Mouse (Mus musculus) kidney, postnatal 10 days (tissue): ENCODE data around the gene Ptges2.

Experiments
- DNase-seq: peaks from one replicate; pipeline ENCODE4 v3.0.0; 2021; ENCODE audit warnings: mixed read lengths

Gene Ptges2

DNA sequence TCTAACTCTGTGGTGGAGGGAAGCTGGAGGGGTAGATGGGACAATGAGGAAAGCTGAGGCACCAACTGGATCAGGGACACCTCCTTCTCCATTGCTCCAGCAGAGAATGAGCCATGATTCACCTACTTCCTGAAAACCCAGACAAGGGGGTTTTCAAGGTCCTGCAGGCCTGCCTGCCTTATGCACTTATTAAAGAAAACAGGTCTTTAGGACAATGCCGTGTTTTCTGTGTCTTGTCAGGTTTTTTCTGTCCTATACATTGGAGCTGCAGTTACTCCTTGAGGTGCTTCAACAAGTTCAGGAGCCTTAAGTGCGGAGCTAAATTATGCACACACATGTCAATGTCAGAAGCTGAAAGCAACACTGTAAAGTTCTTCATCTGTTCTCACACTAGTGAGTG is 45.9 kb downstream of the Ptges2 start:
- DNase-seq: no peak

DNA sequence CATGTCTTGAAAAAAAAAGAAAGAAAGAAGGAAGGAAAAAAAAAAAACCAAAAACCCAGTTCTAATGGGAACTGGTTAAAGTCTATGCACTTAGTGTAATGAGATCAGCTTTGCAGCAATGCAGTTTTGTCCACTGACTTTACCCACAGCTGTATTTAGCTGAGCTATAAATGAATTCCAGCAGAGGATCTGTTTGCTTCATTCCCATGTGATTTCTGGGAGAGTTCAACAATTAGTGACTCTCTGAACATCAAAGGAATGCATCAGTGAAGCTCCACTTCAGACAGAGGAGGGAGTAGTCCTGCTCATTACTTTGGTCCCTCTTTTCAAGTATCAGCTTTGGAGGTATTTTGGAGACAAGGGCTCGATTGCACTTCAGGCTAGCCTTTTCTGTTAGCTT is 49.8 kb downstream of the Ptges2 start:
- no peak for DNase-seq

DNA sequence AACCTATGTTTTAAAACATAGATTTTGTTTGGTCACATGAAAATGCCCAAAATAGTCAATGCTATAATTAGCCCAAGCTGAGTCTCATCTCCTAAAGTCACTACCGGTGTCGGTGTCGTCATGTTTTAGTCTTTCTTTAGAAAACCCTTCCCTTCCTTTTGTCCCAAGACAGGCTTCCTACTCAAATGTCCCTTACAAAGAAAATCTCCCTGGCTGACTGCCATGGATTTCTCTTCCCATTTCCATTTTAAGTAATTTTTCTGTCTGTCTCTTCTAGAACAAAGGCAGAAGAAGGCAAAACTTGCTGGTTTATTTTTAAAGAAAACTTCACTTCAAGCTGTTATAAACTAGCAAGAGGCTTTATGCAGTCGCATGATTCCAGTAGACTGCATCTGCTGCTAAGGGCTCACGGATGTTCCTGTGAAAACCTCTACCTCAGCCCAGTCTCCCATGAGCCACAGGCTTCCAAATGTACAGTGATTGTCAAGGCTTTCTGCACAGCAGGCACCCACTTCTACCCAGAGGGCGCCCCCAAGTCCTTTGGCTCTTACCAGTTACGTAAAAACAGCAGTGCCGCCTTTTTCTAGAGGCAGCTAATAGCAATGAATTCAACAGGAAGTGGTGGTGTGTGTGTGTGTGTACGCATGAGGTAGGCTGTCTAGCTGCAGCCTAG is 51.7 kb downstream of the Ptges2 start:
- peak; percentile 63 for DNase-seq

DNA sequence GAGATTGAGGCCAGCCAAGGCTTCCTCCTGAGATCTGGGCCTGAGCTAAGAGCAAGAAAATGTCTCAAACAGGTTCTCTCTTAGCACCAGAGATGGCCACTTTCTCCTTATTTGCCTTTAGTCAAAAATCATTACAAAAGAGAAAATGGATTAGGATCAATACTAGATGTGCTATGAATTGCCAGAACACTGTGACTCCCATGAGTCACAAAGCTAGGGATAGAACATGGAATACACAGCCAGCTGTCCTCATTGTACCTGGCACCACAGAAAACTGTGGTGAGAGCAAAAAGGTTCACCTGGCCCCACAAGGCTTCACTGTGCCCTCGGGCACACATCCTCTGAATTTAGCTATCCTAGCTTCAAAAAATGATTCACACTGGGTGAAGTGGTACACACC is 52.8 kb downstream of the Ptges2 start:
- DNase-seq: no peak

DNA sequence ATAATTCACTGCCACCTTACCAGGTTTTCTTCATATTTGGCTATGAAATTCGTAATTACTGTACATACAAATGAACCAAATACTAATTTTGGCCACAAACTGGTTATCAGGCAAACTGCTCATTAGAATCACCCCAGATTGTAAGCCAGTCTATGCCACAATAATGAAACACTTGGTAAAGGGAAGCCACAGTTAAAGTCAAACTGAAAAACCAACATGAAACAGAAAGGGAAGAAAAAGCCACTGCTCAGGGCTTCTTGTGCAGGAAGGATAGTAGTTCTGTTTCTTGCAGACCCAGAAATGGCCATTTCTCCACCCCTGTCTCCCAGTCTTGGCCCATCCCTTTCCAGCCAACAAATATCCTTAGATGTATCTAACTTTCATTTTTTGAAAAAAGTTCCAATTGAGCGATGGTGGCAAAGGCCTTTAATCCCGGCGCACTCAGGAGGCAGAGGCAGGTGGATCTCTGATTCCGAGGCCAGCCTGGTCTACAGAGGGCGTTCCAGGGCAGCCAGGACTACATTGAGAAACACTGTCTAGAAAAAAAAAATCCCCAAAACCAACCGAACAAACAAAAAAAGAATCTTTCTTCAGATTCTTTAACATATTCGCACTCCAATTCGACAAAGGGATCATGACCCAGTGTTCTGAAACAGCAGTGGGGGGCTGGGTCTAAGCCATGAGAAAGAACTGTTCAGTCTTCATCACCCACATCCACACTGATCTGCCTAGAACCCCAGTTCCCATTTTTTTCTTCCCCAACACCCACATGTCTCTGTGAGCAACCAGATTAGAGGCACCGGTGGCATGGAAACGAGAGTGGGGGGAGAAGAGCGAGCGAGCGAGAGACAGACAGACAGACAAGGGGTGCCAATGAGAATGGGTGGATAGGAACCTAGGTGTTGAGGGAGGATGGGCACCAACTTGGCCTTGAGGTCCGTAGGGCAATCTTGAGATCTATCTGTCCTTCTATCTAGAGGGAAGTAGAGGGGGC is 54.4 kb downstream of the Ptges2 start, which contains the start of gene Naif1:
Gene Naif1 (plus strand): TSS at position 697 of the 994 bp plus-strand sequence.
- no peak for DNase-seq

DNA sequence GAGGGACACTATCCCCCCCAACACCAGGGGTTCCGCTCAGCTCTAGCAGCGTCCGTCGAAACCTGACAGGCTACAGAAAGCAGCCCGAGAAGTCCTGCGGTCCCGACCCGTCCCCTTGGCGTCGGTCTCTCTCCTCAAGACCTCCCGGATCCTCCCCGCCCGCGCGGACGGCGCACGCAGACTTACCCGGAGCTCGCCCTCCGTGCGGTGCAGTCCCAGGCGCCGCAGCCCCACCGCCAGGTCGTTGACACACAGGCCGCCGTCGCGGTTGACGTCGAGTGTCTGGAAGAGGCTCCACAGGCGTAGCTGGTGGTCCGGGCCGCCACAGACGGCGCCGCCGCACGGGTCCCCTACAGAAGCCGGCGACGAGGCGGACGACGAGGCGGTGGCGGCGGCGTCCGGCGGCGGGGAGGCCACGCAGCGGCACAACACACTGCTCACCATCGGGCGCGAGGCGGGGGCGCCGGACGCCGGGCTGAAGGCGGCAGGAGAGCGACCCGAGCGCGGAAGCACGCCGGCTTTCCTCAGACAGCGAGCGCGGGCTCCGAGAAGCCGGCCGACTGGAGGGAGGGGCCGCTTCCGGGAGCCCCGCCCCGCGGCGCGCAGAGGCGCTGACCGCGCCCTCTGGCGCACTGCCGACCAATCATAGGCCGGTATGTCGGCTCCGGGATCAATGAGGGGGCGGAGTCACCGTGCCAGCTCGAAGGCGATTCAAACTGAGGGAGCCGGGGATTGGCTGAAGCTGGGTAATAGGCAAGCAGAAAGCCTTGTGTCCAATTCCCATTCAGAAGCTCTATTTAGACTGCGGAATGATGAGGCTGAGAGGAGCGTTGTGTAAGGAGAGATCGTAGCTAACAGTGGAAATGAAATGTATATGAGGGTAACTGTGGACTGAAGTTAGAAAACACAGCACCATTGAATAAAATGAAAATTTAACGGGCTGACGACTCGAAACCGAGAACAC is 55.5 kb downstream of the Ptges2 start, which contains the start of gene Slc25a25:
Gene Slc25a25 (minus strand): TSS at position 565 of the 964 bp plus-strand sequence.
- DNase-seq: peak; percentile 99

DNA sequence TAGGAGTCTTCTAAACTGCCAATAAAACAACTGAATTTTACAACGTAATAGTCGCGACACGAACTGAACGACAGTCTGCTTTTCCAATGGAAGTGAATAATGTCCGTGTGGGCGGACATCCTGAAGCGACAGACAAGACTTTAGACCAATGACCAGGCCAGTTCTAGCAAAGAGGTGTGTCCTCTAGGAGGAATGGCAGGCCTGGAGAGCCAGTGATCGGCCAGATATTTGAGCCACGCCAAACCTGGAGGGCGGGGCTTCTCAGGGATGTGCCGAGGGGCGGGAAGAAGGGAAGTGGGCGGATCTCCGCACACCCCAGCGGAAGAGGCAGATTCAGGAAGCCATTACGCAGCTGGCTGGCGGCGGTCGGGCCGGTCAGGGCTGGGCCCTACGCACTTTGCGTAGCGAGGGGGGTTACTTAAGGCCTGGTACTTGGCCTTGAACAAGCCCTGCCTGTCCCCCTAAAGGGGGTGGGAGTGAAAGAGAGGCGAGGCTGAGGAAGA is 56.2 kb downstream of the Ptges2 start:
- peak; percentile 98 for DNase-seq

DNA sequence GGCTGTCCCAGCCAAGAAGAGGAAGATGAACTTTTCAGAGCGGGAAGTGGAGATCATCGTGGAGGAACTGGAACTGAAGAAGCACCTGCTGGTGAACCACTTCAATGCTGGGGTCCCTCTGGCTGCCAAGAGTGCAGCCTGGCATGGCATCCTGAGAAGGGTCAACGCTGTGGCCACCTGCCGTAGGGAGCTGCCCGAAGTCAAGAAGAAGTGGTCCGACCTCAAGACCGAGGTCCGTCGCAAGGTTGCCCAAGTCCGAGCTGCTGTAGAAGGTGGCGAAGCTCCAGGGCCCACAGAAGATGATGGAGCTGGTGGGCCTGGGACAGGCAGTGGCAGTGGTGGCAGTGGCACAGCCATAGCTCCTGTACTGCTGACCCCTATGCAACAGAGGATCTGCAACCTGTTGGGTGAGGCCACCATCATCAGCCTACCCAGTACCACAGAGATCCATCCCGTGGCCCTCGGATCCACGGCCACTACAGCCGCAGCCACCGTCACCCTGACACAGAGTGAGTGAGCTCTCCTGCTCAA is 56.8 kb downstream of the Ptges2 start:
- peak; percentile 43 for DNase-seq

DNA sequence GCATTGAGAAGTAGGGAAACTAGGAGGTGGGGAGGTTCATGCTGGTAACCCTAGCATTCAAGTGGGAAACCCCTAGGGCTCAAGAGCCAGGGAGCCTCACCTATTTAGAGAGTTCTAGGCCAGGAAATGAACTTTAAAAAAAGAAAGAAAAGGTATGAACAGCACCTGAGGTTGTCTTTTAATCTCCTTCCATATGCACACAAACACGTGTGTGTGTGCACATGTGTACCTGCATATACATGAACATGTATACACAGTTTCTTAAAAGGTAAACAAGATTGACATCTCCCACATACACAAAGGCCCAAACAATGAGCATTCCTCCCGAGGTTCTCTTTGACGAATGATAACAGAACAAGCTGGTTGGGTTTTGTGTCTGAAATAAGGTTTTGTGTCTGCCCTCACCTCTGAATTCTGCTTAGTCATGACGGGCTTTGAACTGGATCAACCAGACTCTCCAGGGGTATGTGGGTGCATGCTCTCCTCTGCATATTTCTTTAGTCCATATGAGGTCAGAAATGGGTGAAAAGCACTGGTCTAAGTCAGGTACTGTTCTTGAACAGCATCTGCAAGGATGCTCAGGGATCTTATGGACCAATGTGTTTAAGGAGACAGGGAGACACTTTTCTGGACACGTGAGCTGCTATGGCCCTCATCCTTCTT is 58.1 kb downstream of the Ptges2 start:
- DNase-seq: no peak

DNA sequence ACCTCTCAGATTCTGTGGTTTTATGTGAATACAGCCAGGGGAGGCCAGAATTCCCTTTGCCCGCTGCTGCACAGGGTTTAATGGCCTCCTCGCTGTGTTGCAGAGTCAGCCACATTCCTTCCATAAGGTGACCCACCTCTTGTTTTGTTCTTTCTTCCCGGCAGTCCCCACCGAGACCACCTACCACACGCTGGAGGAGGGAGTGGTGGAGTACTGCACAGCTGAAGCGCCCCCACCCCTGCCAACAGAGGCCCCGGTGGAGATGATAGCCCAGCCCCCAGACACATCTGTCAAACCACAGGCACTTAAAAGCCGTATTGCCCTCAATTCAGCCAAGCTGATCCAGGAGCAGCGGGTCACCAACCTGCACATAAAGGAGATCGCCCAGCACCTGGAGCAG is 58.9 kb downstream of the Ptges2 start:
- DNase-seq: no peak

DNA sequence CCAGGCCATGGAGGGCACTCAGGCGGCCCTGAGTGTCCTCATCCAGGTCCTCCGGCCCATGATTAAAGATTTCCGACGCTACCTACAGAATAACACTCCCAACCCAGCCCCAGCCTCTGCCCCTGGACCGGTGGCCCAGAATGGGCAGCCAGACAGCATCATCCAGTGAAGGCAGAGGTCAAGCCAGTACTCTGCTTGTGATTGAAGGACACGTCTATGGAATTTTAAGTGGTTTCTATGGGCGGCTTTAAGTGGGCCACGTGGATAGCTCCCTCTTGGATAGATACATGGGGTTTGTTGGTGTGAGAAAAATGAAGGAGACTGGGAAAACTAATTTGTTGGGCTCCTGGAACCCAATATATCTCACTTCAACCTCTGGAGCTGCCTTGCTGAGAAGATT is 59.4 kb downstream of the Ptges2 start:
- no peak for DNase-seq
